In genomic region chr8:79600962-79601361, GRCm38 (mm10) we compare ENCODE assay signal across 13 mouse cellular contexts.
"Had no signal": no experiment of that assay in that cellular context is flagged by ENCODE, and none has a peak within 500 bp of the region (broad histone marks: within the 10 kb centered on the region; RNA-seq: fewer than 3 reads in every experiment).

No protein-coding gene starts in this region.

- H3K36me3 ChIP-seq: midbrain, embryonic 10.5 days; midbrain, embryonic 12.5 days; neural tube, embryonic 12.5 days; stomach, embryonic 15.5 days had no signal

- H3K27me3 ChIP-seq: midbrain, embryonic 12.5 days; neural tube, embryonic 12.5 days; stomach, embryonic 15.5 days had no signal

- H3K4me3 ChIP-seq: midbrain, embryonic 10.5 days; midbrain, embryonic 12.5 days; neural tube, embryonic 12.5 days; stomach, embryonic 15.5 days had no signal

- DNase-seq: lung, adult 18-20 months; lung, embryonic 14.5 days; lung, postnatal 10 days; lung, postnatal 4 days; midbrain, embryonic 14.5 days; right cerebral cortex, postnatal 14 days; thymus, adult 2 months; thymus, postnatal 25 days; thymus, postnatal 4 days had no signal

- H3K4me2 ChIP-seq: lung, embryonic 14.5 days; midbrain, embryonic 12.5 days; neural tube, embryonic 12.5 days; stomach, embryonic 15.5 days had no signal
